Mouse (Mus musculus): ENCODE measurements around the gene Ptpro.
"Not testable (repeated sequence)": the region's sequence is repeated elsewhere in the genome, so short reads cannot be mapped to it uniquely, and the experiment has no call there.

Gene Ptpro

DNA sequence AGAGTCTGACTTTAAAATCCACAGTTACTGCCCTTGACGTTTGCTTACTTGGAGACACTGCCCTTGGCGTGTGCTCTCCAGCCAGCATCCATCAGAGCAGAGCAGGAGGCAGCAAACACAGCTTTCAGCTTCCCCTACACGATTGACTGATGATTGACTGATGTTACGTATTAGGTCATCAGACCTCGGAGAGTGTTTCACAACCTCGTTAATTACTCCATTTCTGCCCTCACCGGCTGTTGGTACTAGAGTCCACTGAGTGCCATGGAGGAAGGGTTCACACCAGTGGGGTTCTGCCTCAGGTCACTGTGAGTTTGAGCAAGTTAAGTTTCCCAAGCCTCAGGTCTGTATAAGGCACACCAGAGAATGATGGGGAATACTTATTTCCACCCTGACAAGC is 143.0 kb downstream of the Ptpro start:
- no peak for DNase-seq

GRCm38 (mm10) chr6:137396106-137396793 is 144.1 kb downstream of the Ptpro start:
- DNase-seq = no peak

- DNase-seq = no peak
Measured at GRCm38 (mm10) chr6:137397358-137397757, 145.2 kb downstream of the Ptpro start.

- no peak for DNase-seq
Measured at GRCm38 (mm10) chr6:137404196-137404595, 152.1 kb downstream of the Ptpro start.

GRCm38 (mm10) chr6:137405690-137406089 is 153.6 kb downstream of the Ptpro start:
- no peak for DNase-seq

- DNase-seq = peak; percentile 9
Measured at GRCm38 (mm10) chr6:137410510-137410909, 158.4 kb downstream of the Ptpro start.

- DNase-seq = peak; percentile 7
Measured at GRCm38 (mm10) chr6:137411901-137412378, 159.8 kb downstream of the Ptpro start.

DNA sequence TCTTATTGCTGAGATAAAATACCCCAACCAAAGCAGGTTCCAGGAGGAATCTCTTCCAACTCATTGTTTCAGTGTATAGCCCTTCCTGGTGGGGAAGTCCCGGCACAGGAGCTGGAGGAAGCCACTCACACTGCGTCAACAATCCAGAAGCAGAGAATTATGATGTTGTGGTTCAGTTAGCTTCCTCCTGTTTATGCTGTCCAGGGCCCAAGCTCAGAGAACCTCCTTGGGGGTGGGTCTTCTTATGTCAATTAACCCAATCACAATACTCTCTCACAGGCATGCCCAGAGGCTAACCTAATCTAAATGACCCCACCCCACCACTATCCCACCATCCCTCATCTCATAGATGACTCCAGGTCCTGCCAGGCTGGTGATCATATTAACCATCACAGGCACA is 160.9 kb downstream of the Ptpro start:
- no peak for DNase-seq

DNA sequence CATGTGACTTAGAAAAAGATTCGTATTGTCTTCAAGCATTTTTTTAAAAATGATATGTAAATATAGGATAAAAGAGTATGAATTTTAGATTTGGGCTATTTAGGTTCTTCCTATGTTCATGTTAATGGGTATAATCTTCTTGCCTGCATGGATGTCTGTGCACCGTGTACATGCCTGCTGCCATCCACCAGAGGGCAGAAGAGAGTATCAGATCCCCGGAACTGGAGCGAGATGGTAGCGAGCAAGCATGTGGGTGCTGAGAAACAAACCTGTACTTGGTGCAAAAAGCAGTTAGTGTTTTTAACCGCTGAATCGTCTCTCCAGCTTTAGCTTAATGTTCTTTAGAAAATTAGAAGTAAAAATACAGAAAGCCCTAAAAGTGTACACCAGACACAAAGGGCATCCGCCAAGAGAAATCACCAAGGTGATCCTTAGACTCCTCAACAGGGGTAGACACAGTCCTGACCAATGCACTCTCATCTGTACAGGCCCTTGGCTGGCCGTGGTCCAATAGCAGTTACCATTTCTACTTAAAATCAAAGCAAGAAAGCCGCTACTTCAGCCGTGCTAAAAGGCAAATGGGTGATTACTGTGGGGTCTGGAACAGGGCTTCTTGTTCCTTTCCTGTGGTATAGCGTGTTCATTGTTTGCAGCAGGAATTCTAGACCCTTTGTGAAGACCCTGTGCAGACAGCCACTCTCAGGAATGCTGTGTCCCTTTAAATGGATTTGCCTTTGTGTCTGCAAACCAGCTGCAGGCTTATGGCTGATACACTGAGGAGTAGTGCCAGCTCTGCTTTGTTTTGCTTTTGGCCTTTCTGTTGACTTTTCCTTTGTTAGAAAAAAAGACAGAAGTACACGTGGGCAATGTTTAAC is 162.6 kb downstream of the Ptpro start:
- peak; percentile 55 for DNase-seq

DNA sequence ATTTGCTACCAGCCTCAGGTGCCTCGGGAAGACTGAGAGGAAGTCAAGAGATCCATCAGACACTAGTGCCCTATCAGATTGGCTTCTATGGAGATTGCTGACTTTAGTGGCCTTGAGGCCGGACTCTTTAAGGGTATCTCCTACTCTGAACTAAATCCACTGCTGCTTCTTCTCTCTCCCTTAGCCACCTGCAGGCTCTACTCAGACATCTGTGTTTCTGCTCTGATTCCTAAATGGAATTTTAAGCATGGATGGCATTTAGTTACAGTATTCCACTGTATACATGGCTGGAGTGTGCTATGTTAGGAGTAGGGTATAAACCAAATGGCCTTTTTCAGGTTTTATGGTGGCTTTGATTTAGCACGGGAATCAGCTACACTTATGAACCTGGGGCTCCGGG is 170.7 kb downstream of the Ptpro start:
- DNase-seq = no peak

- DNase-seq = peak; percentile 31
Measured at GRCm38 (mm10) chr6:137423830-137424229, 171.7 kb downstream of the Ptpro start.

GRCm38 (mm10) chr6:137425500-137426432 is 173.6 kb downstream of the Ptpro start:
- DNase-seq = no peak

- DNase-seq = no peak
Measured at GRCm38 (mm10) chr6:137433521-137434137, 181.5 kb downstream of the Ptpro start.

DNA sequence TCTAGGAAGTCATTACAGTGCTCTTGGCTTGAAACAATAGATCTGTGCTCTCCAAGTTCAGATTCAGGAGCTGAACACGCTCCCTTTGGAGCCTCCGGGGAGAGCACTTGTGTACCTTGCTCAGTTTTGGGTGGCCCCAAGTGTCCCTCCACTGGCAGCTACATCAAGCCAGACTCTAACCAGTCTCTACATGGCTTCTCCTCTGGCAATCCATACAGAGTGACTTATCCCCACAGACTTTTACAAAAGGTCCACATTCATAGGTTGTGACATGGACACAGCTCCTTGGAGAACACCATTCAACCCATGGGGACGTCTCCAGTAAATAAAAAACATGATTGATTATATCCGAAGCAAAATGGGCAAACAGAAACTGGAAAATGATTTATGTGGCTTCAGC is 185.4 kb downstream of the Ptpro start:
- no peak for DNase-seq

DNA sequence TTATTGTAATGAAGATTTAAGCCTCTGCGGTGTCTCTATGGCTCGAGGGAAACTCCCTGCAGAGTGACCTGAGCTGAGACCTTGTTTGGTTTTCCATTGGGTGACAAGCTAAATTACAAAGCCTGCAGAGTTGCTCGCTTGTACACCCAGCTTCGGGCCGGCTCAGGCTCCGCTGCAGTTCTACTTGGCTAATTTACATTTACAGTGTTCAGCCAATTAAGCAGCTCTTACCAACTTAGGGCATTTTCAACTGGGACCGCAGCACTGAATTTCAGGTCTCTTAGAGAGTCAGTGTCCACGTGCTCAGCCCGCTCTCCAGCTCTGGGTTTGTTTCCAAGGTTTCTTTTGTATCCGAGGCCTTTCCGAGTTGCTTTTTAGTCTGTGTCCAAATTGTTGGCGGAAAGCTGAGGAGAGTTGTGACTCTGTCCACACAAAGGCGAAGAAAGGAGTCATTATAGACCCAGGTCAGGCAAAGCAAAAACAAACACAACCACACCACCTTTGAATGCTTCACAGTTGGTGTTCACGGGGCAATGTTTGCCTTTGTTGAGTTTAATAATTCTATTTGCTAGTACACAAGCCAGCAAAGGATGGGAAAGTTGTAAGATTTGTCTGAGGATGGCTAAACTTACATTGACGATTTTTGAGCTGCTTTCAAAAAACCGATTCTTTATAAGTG is 185.9 kb downstream of the Ptpro start:
- no peak for DNase-seq

GRCm38 (mm10) chr6:137440559-137441486 is 188.7 kb downstream of the Ptpro start:
- DNase-seq = peak; percentile 43

- no peak for DNase-seq
Measured at GRCm38 (mm10) chr6:137443089-137443488, 191.0 kb downstream of the Ptpro start.

DNA sequence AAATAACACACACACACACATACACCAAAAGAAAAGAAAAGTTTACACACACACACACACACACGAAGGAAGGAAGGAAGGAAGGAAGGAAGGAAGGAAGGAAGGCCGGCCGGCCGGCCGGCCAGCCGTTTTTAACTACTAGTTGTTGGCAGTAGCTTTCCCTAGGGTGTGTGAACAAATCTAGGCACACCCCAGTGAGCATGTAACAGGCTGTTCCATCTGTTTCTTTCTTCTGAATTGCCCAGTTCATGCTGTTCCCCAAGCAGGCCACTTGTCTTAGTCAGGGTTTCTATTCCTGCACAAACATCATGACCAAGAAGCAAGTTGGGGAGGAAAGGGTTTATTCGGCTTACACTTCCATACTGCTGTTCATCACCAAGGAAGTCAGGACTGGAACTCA is 194.0 kb downstream of the Ptpro start:
- DNase-seq = not testable (repeated sequence)

DNA sequence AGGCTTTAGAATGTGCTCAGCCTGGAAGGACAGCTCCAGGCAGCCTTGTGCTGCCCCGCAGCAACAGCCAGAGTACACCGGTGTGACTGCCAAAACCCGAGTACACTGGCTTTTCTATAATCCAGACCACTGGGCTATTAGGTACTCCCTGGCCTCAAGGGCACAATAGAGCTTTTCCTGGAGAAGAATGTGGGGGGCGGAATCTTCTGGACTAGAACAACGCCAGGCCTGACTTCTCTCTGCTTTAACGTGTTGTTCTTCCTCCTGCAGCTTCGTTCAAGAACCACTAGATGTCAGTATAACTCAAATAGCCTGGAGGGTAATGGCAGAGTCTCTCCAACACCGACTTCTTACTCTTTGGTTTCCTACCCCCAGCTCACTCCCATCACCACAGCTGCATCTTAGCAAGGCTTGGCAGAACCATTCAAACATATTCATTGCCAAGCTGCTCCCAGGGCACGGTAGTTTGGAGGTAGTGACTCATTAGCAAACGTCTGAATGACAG is 203.5 kb downstream of the Ptpro start:
- peak; percentile 17 for DNase-seq

DNA sequence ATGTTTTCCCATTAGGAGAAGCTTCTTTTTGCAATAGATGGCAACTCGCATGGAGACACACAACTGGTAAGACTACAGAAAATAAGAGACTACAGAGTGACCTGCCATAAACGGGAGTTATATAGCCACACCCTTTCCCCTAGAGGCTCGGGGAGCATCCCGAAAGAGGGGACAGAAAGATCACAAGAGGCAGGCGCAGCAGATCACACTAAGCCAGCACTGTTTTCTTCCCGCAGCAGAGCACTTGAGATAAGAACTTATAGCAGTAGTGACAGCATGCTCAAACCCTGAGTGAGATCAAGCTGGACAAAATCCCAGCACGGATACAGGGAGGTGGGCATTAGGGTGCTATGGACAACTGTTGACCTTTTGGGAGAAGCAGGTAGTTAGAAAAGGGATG is 203.9 kb downstream of the Ptpro start:
- DNase-seq = no peak
